Mouse (Mus musculus) liver, adult 2 months (tissue): Measurements from ENCODE around the gene Extl1. TPM values are rescaled to one million over a fixed set of nuclear protein-coding genes. Genes with fewer than 3 reads are reported as not detected.

ENCODE experiments used
- DNase-seq: peaks from one replicate; pipeline ENCODE4 v3.0.0-alpha.2; 2011; ENCODE audit warnings: low read depth, low spot score; ENCODE audit errors: extremely low read depth
- H3K27ac ChIP-seq: fragments of 200-500 bp; replicated peaks from 2 replicates; pipeline ENCODE4 v1.5.1; 2012; ENCODE audit warnings: low read depth, mild to moderate bottlenecking, control low read depth, inconsistent platforms, low read length; ENCODE audit not compliant: insufficient read depth
- H3K27me3 ChIP-seq: fragments of 200-500 bp; 2 replicates; pipeline ENCODE4 v1.6.1; 2012; ENCODE audit warnings: mild to moderate bottlenecking, moderate library complexity, low read length, inconsistent platforms; ENCODE audit not compliant: control insufficient read depth, insufficient read depth
- H3K36me3 ChIP-seq: fragments of 200-500 bp; 2 replicates; pipeline ENCODE4 v1.6.1; 2012; ENCODE audit warnings: low read length, inconsistent platforms; ENCODE audit not compliant: control insufficient read depth, insufficient read depth
- H3K4me1 ChIP-seq: fragments of 200-500 bp; 2 replicates; pipeline ENCODE4 v1.6.1; 2011; ENCODE audit warnings: low read length; ENCODE audit not compliant: control insufficient read depth, insufficient read depth
- H3K4me3 ChIP-seq: fragments of 200-500 bp; 2 replicates; pipeline ENCODE4 v1.5.1; 2011; ENCODE audit warnings: low read depth, mild to moderate bottlenecking, control low read depth, low read length, moderate library complexity; ENCODE audit not compliant: insufficient read depth
- H3K79me2 ChIP-seq: fragments of 200-500 bp; 2 replicates; pipeline ENCODE4 v1.6.1; 2012; ENCODE audit warnings: inconsistent platforms, mild to moderate bottlenecking, low read length, moderate library complexity; ENCODE audit not compliant: control insufficient read depth, insufficient read depth
- H3K9ac ChIP-seq: fragments of 200-500 bp; 2 replicates; pipeline ENCODE4 v1.6.1; 2012; ENCODE audit warnings: low read depth, mild to moderate bottlenecking, control low read depth, inconsistent platforms, low read length
- CTCF ChIP-seq: fragments of 200-500 bp; IDR thresholded peaks from 2 replicates; pipeline ENCODE4 v1.5.1; 2011; ENCODE audit warnings: low read depth, low read length, control low read depth
- POLR2A ChIP-seq: fragments of 200-500 bp; IDR thresholded peaks from 2 replicates; pipeline ENCODE4 v1.6.1; 2011; ENCODE audit warnings: low read length, control low read depth; ENCODE audit not compliant: insufficient read depth; ENCODE audit errors: extremely low read depth
- WGBS: fragments of 180-500 bp; shearing (Covaris S2); methylation state at CpG from one replicate; pipeline ENCODE4 v1.1.7; 2018; 5-methylcytosine and 5-hydroxymethylcytosine counted together
- polyA plus RNA-seq: library from polyadenylated mRNA; depleted of rRNA; stranded (reverse); fragments of >200 nt; gene quantifications from 2 replicates; pipeline ENCODE4 v1.2.3, GENCODE M21; 2012
- total RNA-seq: library from RNA; depleted of rRNA; stranded (reverse); fragments of >200 nt; gene quantifications from 2 replicates; pipeline ENCODE4 v1.2.3, GENCODE M21; 2014

Gene Extl1
- total and polyA plus RNA-seq, 2 experiments, result 1.6 to 6.6 TPM

DNA sequence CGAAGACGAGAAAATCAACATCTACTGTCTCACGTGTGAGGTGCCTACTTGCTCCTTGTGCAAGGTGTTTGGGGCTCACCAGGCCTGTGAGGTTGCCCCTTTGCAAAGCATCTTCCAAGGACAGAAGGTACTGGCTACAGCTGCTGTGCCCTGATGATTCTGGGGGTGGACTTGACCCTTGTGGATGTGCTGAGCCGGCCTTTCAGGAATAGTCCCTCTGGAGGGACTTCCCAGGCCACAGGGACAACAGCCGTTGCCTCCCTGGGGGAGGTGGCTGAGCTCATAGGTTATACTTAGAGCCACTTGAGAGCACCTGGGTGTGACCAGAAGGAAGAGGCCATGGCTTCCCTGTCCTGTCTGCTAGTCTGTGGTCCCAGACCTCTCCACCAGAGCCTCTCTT, 64.0 kb downstream of the Extl1 start:
- no peak overlapping the region for H3K27ac ChIP-seq
- 77% methylated on average over 5 of the region's 5 CpGs for WGBS
- no peaks in the 10 kb centered on the region for H3K36me3 ChIP-seq
- no peaks in the 10 kb centered on the region for H3K4me1 ChIP-seq
- no peaks in the 10 kb centered on the region for H3K27me3 ChIP-seq
- H3K9ac ChIP-seq, result no peak overlapping the region
- no peak overlapping the region for H3K4me3 ChIP-seq
- H3K79me2 ChIP-seq, result no peaks in the 10 kb centered on the region
- DNase-seq, result no peak
- TF ChIP-seq CTCF, result no peak
- no peak for TF ChIP-seq POLR2A

DNA sequence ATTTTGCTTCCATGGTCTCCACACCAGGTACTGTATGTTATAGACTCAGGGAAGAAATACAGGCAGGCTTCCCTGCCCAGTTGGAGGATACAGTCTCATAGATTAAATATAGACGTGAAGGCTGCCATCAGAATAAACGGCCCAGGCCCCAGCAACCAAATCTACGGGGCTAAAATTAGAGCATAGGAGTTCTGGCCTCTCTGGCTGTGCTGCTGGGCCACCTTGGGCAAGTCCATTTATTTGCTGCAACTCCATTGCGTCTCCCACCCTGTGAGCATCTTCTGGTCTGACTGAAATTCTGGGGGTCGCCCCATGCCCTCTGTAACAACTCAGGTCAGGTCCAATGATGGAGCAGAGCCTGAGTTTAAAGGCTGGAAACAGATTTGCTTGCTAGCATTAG, 64.6 kb downstream of the Extl1 start:
- no peak overlapping the region for H3K9ac ChIP-seq
- 84% methylated on average over 5 of the region's 5 CpGs for WGBS

DNA sequence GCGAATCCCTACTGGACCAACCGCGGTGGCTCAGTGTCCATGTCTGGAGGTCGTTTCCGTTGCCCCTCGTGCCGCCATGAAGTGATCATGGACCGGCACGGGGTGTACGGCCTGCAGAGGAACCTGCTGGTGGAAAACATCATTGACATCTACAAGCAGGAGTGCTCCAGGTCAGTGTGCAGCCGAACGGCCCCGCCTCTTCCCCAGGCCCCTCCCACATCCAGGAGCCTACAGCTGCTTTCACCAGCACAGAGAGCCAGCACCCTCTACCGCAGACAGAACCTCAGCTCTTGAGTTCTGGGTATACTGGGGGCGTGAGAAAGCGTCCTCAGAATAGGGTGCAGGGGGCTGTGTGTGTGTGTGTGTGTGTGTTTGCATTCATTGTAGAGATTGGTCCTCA, 67.3 kb downstream of the Extl1 start:
- no peak overlapping the region for H3K27ac ChIP-seq
- no peaks in the 10 kb centered on the region for H3K4me1 ChIP-seq
- H3K79me2 ChIP-seq, result no peaks in the 10 kb centered on the region
- H3K4me3 ChIP-seq, result no peak overlapping the region
- WGBS, result 42% methylated on average over 16 of the region's 16 CpGs
- H3K9ac ChIP-seq, result no peak overlapping the region
- no peaks in the 10 kb centered on the region for H3K27me3 ChIP-seq
- TF ChIP-seq CTCF, result no peak
- no peak for TF ChIP-seq POLR2A
- no peaks in the 10 kb centered on the region for H3K36me3 ChIP-seq
- no peak for DNase-seq

More for the DNA sequence above, 64.6 kb downstream of the Extl1 start:
- no peak overlapping the region for H3K27ac ChIP-seq
- no peaks in the 10 kb centered on the region for H3K27me3 ChIP-seq
- no peaks in the 10 kb centered on the region for H3K4me1 ChIP-seq
- H3K36me3 ChIP-seq, result no peaks in the 10 kb centered on the region
- TF ChIP-seq CTCF (no peak), POLR2A (no peak)
- no peaks in the 10 kb centered on the region for H3K79me2 ChIP-seq
- DNase-seq, result no peak
- H3K4me3 ChIP-seq, result no peak overlapping the region

DNA sequence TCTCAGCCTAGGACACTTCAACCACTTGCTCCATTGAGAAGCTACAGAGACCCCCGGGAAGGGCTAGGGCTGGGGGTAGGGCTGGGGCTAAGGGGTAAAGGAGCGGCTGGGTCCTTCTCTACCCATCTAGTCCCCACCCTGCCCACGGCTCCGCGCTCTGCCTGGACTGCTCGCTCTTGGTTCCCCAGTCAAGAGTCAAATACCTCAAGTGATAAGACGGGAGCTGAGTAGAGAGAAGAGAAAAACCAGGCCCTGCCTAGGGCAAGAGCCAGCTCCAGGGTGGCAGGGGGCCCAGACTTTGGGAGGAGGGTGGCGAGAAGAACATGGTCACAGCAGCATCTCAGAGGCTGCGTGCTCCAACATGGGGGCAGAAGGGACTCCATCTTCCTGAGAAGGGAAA, 68.2 kb downstream of the Extl1 start:
- Histone ChIP-seq H3K79me2 (no peaks in the 10 kb centered on the region), H3K4me3 (no peak overlapping the region), H3K36me3 (no peaks in the 10 kb centered on the region), H3K9ac (no peak overlapping the region), H3K27ac (no peak overlapping the region), H3K27me3 (no peaks in the 10 kb centered on the region), H3K4me1 (no peaks in the 10 kb centered on the region)
- TF ChIP-seq CTCF, result no peak
- TF ChIP-seq POLR2A, result no peak
- WGBS, result 73% methylated on average over 9 of the region's 9 CpGs
- no peak for DNase-seq

DNA sequence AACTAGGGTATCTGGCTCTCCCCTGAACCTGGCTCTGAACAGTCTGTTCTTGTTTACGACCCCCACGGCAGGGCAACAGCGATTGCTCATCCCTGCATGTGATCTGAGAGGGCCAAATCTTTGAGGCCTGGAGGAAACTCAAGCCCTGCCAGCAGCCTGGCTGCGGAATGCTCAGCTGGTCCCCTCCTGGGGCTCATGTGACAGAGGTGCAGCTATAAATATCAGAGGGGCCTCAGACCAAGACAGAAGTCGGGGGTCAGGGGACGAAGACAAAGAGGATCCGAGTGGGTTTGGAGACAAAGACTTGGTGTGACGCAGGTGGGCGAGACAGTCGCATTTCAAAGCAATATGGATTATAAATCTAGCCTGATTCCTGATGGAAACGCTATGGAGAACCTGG, 68.8 kb downstream of the Extl1 start, which contains the start of gene Trim63:
TSS of gene Trim63 (plus strand) at position 245 of the 400 bp plus-strand sequence.
- Histone ChIP-seq H3K36me3 (no peaks in the 10 kb centered on the region), H3K4me3 (no peak within 1 kb of the TSS), H3K27ac (no peak within 1 kb of the TSS), H3K27me3 (no peaks in the 10 kb centered on the region), H3K79me2 (no peaks in the 10 kb centered on the region), H3K4me1 (peaks cover 1% of the 10 kb centered on the region; the same call in 1 of the 2 replicates), H3K9ac (no peak within 1 kb of the TSS)
- 62% methylated on average over 11 of the region's 11 CpGs for WGBS
- DNase-seq, result no peak
- TF ChIP-seq CTCF, result no peak
- TF ChIP-seq POLR2A, result no peak

DNA sequence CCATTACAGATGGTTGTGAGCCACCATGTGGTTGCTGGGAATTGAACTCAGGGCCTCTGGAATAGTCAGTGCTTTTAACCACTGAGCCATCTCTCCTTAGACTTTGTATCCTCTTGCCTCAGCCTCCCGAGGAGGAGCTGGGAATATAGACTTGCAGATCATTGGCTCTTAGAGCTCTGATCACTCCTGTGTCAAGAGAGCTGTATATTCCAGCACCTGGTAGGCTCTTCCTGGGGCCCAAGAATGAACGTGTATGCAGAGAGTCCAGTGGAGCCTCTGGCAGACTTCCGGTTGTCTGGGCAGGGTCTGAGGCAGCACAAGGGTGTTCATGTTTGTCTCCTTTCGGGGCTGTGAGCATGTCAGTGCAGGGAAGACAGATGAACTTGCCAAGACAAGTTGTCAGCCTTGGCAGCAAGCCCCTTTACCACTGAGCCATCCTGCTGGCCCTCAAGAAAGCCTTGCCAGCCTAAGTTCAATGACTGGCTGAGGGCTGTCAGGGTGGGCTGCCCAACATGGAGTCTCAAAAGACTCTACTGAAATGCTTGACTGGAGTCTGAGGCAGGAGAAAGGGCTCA, 69.5 kb downstream of the Extl1 start:
- TF ChIP-seq CTCF, result no peak
- TF ChIP-seq POLR2A, result no peak
- no peak for DNase-seq
- no peaks in the 10 kb centered on the region for H3K36me3 ChIP-seq
- no peak overlapping the region for H3K27ac ChIP-seq
- 92% methylated on average over 4 of the region's 4 CpGs for WGBS
- H3K9ac ChIP-seq, result no peak overlapping the region
- no peak overlapping the region for H3K4me3 ChIP-seq
- H3K27me3 ChIP-seq, result no peaks in the 10 kb centered on the region
- H3K79me2 ChIP-seq, result no peaks in the 10 kb centered on the region
- peaks cover 2% of the 10 kb centered on the region; the same call in 1 of the 2 replicates for H3K4me1 ChIP-seq
